Mouse (Mus musculus): ENCODE measurements around the gene Itk. TPM values are rescaled to one million over a fixed set of nuclear protein-coding genes. Genes with fewer than 3 reads are reported as not detected.

The Itk gene
- polyA plus RNA-seq, 1 experiment: 0.65 TPM

GRCm38 (mm10) chr11:46360991-46361665, 28.2 kb downstream of the Itk start:
- DNase-seq (ENCODE audit: low spot score): no peak

GRCm38 (mm10) chr11:46358369-46358768, 30.9 kb downstream of the Itk start:
- no peak for DNase-seq (ENCODE audit: low spot score)

GRCm38 (mm10) chr11:46349681-46350410, 39.5 kb downstream of the Itk start:
- DNase-seq (ENCODE audit: low spot score): no peak

GRCm38 (mm10) chr11:46348416-46348815, 40.9 kb downstream of the Itk start:
- no peak for DNase-seq (ENCODE audit: low spot score)

GRCm38 (mm10) chr11:46347756-46348155, 41.6 kb downstream of the Itk start:
- DNase-seq (ENCODE audit: low spot score): no peak

GRCm38 (mm10) chr11:46343886-46344546, 45.3 kb downstream of the Itk start:
- no peak for DNase-seq (ENCODE audit: low spot score)

- no peak for DNase-seq (ENCODE audit: low spot score)
Measured at GRCm38 (mm10) chr11:46341960-46342359, 47.4 kb downstream of the Itk start.

- no peak for DNase-seq (ENCODE audit: low spot score)
Measured at GRCm38 (mm10) chr11:46336020-46336419, 53.3 kb downstream of the Itk start.

- no peak for DNase-seq (ENCODE audit: low spot score)
Measured at GRCm38 (mm10) chr11:46332217-46332616, 57.1 kb downstream of the Itk start.

GRCm38 (mm10) chr11:46326271-46327015, 62.9 kb downstream of the Itk start:
- no peak for DNase-seq (ENCODE audit: low spot score)

GRCm38 (mm10) chr11:46321559-46321958, 67.8 kb downstream of the Itk start:
- DNase-seq (ENCODE audit: low spot score): no peak

- DNase-seq (ENCODE audit: low spot score): no peak
Measured at GRCm38 (mm10) chr11:46314534-46314933, 74.8 kb downstream of the Itk start.

- no peak for DNase-seq (ENCODE audit: low spot score)
Measured at GRCm38 (mm10) chr11:46313851-46314250, 75.5 kb downstream of the Itk start.

- no peak for DNase-seq (ENCODE audit: low spot score)
Measured at GRCm38 (mm10) chr11:46312523-46313035, 76.7 kb downstream of the Itk start, which contains the start of gene Cyfip2. Cyfip2 (minus strand) TSS chr11:46312859.

- peak; percentile 36 for DNase-seq (ENCODE audit: low spot score)
Measured at GRCm38 (mm10) chr11:46311703-46312522, 77.4 kb downstream of the Itk start.

GRCm38 (mm10) chr11:46311181-46311702, 78.1 kb downstream of the Itk start:
- DNase-seq (ENCODE audit: low spot score): no peak

GRCm38 (mm10) chr11:46310647-46311063, 78.7 kb downstream of the Itk start:
- no peak for DNase-seq (ENCODE audit: low spot score)

GRCm38 (mm10) chr11:46309808-46310555, 79.3 kb downstream of the Itk start:
- no peak for DNase-seq (ENCODE audit: low spot score)

- no peak for DNase-seq (ENCODE audit: low spot score)
Measured at GRCm38 (mm10) chr11:46309111-46309741, 80.1 kb downstream of the Itk start.
